Mouse (Mus musculus) CH12.LX (cell line): ENCODE results near the gene Chchd3. TPM values are rescaled to one million over a fixed set of nuclear protein-coding genes. Genes with fewer than 3 reads are reported as not detected.

ENCODE experiments used
- DNase-seq: peaks from one replicate; pipeline ENCODE4 v3.0.0-alpha.2; 2013; ENCODE audit errors: extremely low read depth
- H3K27ac ChIP-seq: 2 replicates; pipeline ENCODE4 v1.5.1; 2012; ENCODE audit warnings: low read depth, mild to moderate bottlenecking, control low read depth, moderate library complexity; ENCODE audit not compliant: insufficient read depth
- H3K27me3 ChIP-seq: replicated peaks from 2 replicates; pipeline ENCODE3; 2012; ENCODE audit warnings: inconsistent platforms
- H3K36me3 ChIP-seq, 2 experiments: replicated peaks in 1 of 2; 2 replicates each; pipeline versions ENCODE3 to v1.6.1; 2012; ENCODE audit warnings: inconsistent platforms in 1 of 2, low read length in 1 of 2, mild to moderate bottlenecking in 1 of 2, mixed read lengths in 1 of 2, moderate library complexity in 1 of 2; ENCODE audit not compliant: control insufficient read depth in 1 of 2, insufficient read depth in 1 of 2
- H3K4me1 ChIP-seq, 2 experiments: 2 replicates each; pipeline ENCODE4 v1.6.1; 2012; ENCODE audit warnings: inconsistent platforms in 1 of 2, moderate library complexity in 1 of 2; ENCODE audit not compliant: insufficient read depth in 2 of 2, control insufficient read depth in 1 of 2
- H3K4me2 ChIP-seq: 2 replicates; pipeline ENCODE4 v1.6.1; 2012; ENCODE audit warnings: low read depth, mild to moderate bottlenecking, control low read depth; ENCODE audit not compliant: poor library complexity, insufficient read depth, severe bottlenecking
- H3K4me3 ChIP-seq, 3 experiments: fragments of 150-350 bp in 1 of 3; sonication (generic) in 1 of 3; replicated peaks in 1 of 3; 2 replicates each; pipeline versions ENCODE3 to v1.5.1; 2011 to 2012; ENCODE audit warnings: low read depth in 2 of 3, low read length in 2 of 3, mild to moderate bottlenecking in 2 of 3, moderate library complexity in 2 of 3, control low read depth in 1 of 3, improper control_type of control experiment in 1 of 3, inconsistent platforms in 1 of 3, mixed read lengths in 1 of 3; ENCODE audit not compliant: poor library complexity in 1 of 3
- H3K79me2 ChIP-seq: replicated peaks from 2 replicates; pipeline ENCODE4 v1.6.1; 2012; ENCODE audit warnings: mild to moderate bottlenecking, moderate library complexity; ENCODE audit not compliant: control insufficient read depth, poor library complexity, insufficient read depth, severe bottlenecking; ENCODE audit errors: extremely low read depth
- H3K9ac ChIP-seq: 2 replicates; pipeline ENCODE4 v1.6.1; 2012; ENCODE audit warnings: low read depth, mild to moderate bottlenecking, control low read depth, moderate library complexity; ENCODE audit not compliant: insufficient read depth
- H3K9me3 ChIP-seq: replicated peaks from 2 replicates; pipeline ENCODE3; 2012; ENCODE audit warnings: low read length, inconsistent platforms, mixed read lengths
- BHLHE40 ChIP-seq: IDR thresholded peaks from 2 replicates; pipeline ENCODE4 v1.6.1; 2011; ENCODE audit warnings: mild to moderate bottlenecking, low read depth, low read length, improper control_type of control experiment
- CHD1 ChIP-seq: IDR thresholded peaks from 2 replicates; pipeline ENCODE4 v1.6.1; 2012; ENCODE audit warnings: low read depth, low read length, improper control_type of control experiment, inconsistent platforms
- CHD2 ChIP-seq: IDR thresholded peaks from 2 replicates; pipeline ENCODE4 v1.6.1; 2011; ENCODE audit warnings: low read length, improper control_type of control experiment
- CTCF ChIP-seq, 2 experiments: IDR thresholded peaks in 1 of 2; conservative IDR thresholded peaks in 1 of 2; 2 replicates each; pipeline ENCODE4 v1.5.1; 2011 to 2012; ENCODE audit warnings: low read depth in 2 of 2, low read length in 2 of 2, improper control_type of control experiment in 1 of 2, inconsistent platforms in 1 of 2, mild to moderate bottlenecking in 1 of 2, moderate library complexity in 1 of 2
- ELF1 ChIP-seq: IDR thresholded peaks from 2 replicates; pipeline ENCODE4 v1.6.1; 2014; ENCODE audit warnings: low read depth, mild to moderate bottlenecking, inconsistent platforms, low read length, improper control_type of control experiment
- EP300 ChIP-seq: IDR thresholded peaks from 2 replicates; pipeline ENCODE4 v1.6.1; 2011; ENCODE audit warnings: low read length, improper control_type of control experiment
- ETS1 ChIP-seq: conservative IDR thresholded peaks from 2 replicates; pipeline ENCODE4 v1.6.1; 2012; ENCODE audit warnings: low read depth, mild to moderate bottlenecking, inconsistent platforms, low read length, improper control_type of control experiment, moderate library complexity
- GABPA ChIP-seq: IDR thresholded peaks from 2 replicates; pipeline ENCODE4 v1.6.1; 2012; ENCODE audit warnings: low read depth, low read length, improper control_type of control experiment, inconsistent platforms; ENCODE audit not compliant: insufficient replicate concordance
- HCFC1 ChIP-seq: IDR thresholded peaks from 2 replicates; pipeline ENCODE4 v1.6.1; 2012; ENCODE audit warnings: low read depth, mild to moderate bottlenecking, inconsistent platforms, low read length, improper control_type of control experiment
- IRF4 ChIP-seq: IDR thresholded peaks from 2 replicates; pipeline ENCODE4 v1.6.1; 2014; ENCODE audit warnings: low read depth, mild to moderate bottlenecking, inconsistent platforms, low read length, improper control_type of control experiment
- JUND ChIP-seq: conservative IDR thresholded peaks from 2 replicates; pipeline ENCODE4 v1.6.1; 2011; ENCODE audit warnings: low read depth, low read length, improper control_type of control experiment
- KAT2A ChIP-seq: IDR thresholded peaks from 2 replicates; pipeline ENCODE4 v1.6.1; 2012; ENCODE audit warnings: low read length, improper control_type of control experiment, inconsistent platforms; ENCODE audit not compliant: insufficient replicate concordance
- MAFK ChIP-seq: IDR thresholded peaks from 2 replicates; pipeline ENCODE4 v1.6.1; 2011; ENCODE audit warnings: low read length, improper control_type of control experiment; ENCODE audit not compliant: insufficient replicate concordance
- MAX ChIP-seq: IDR thresholded peaks from 2 replicates; pipeline ENCODE4 v1.6.1; 2011; ENCODE audit warnings: low read length, improper control_type of control experiment
- MAZ ChIP-seq: IDR thresholded peaks from 2 replicates; pipeline ENCODE4 v1.6.1; 2012; ENCODE audit warnings: low read depth, mild to moderate bottlenecking, inconsistent platforms, low read length, improper control_type of control experiment, moderate library complexity
- MXI1 ChIP-seq: IDR thresholded peaks from 2 replicates; pipeline ENCODE4 v1.6.1; 2011; ENCODE audit warnings: mild to moderate bottlenecking, low read depth, low read length, improper control_type of control experiment
- MYC ChIP-seq: IDR thresholded peaks from 2 replicates; pipeline ENCODE4 v1.6.1; 2011; ENCODE audit warnings: low read depth, mild to moderate bottlenecking, improper control_type of control experiment, low read length
- PAX5 ChIP-seq: IDR thresholded peaks from 2 replicates; pipeline ENCODE4 v1.6.1; 2012; ENCODE audit warnings: low read length, inconsistent platforms, mixed read lengths
- POLR2AphosphoS2 ChIP-seq: IDR thresholded peaks from 2 replicates; pipeline ENCODE4 v1.6.1; 2011; ENCODE audit warnings: low read depth, low read length, improper control_type of control experiment
- RAD21 ChIP-seq: IDR thresholded peaks from 2 replicates; pipeline ENCODE4 v1.6.1; 2011; ENCODE audit warnings: low read depth, mild to moderate bottlenecking, low read length, improper control_type of control experiment, moderate library complexity
- RCOR1 ChIP-seq: conservative IDR thresholded peaks from 2 replicates; pipeline ENCODE4 v1.6.1; 2012; ENCODE audit warnings: low read depth, mild to moderate bottlenecking, inconsistent platforms, low read length, improper control_type of control experiment
- SIN3A ChIP-seq: IDR thresholded peaks from 2 replicates; pipeline ENCODE4 v1.6.1; 2012; ENCODE audit warnings: low read length, improper control_type of control experiment, inconsistent platforms
- TBP ChIP-seq: conservative IDR thresholded peaks from 2 replicates; pipeline ENCODE4 v1.6.1; 2011; ENCODE audit warnings: low read depth, low read length, improper control_type of control experiment
- TCF12 ChIP-seq: IDR thresholded peaks from 2 replicates; pipeline ENCODE4 v1.6.1; 2014; ENCODE audit warnings: low read depth, mild to moderate bottlenecking, inconsistent platforms, low read length, improper control_type of control experiment
- USF1 ChIP-seq: IDR thresholded peaks from 2 replicates; pipeline ENCODE4 v1.6.1; 2014; ENCODE audit warnings: low read depth, mild to moderate bottlenecking, inconsistent platforms, low read length, improper control_type of control experiment
- ZKSCAN1 ChIP-seq: IDR thresholded peaks from 2 replicates; pipeline ENCODE4 v1.6.1; 2012; ENCODE audit warnings: low read depth, inconsistent platforms, low read length, improper control_type of control experiment, borderline replicate concordance
- ZMIZ1 ChIP-seq: IDR thresholded peaks from 2 replicates; pipeline ENCODE4 v1.6.1; 2012; ENCODE audit warnings: low read depth, mild to moderate bottlenecking, inconsistent platforms, low read length, improper control_type of control experiment
- ZNF384 ChIP-seq: IDR thresholded peaks from 2 replicates; pipeline ENCODE4 v1.6.1; 2012; ENCODE audit warnings: low read depth, low read length, improper control_type of control experiment, inconsistent platforms
- dilution Hi-C: fragments of 300-500 bp; cut with MboI; formaldehyde crosslinking; loops from 2 replicates; pipeline ENCODE4 v1.14.3; 2020; ENCODE audit warnings: low sequenced_read_pairs; ENCODE audit not compliant: extremely low pct_unique_long_range_greater_than_20kb, extremely low pct_ligation_motif_present
- in situ Hi-C: fragments of 300-500 bp; cut with MboI; formaldehyde crosslinking; loops from 3 replicates; pipeline ENCODE4 v1.14.3; 2019; ENCODE audit warnings: low sequenced_read_pairs, low pct_ligation_motif_present, low pct_unique_long_range_greater_than_20kb, mixed read lengths
- polyA plus RNA-seq: library from polyadenylated mRNA; unstranded; fragments of >175 nt; gene quantifications from 2 replicates; pipeline ENCODE4 v1.2.1, GENCODE M21; 2012; ENCODE audit warnings: low read depth; ENCODE audit not compliant: insufficient read length
- total RNA-seq, 2 experiments: library from RNA; depleted of rRNA; stranded (reverse); fragments of 300-350 nt in 1 of 2; fragments of >200 nt in 1 of 2; gene quantifications; 2 replicates each; pipeline ENCODE4 v1.2.3; 2012 to 2014

Chchd3 gene
- total and polyA plus RNA-seq, 3 experiments, result 116 to 197 (median 133) TPM

DNA sequence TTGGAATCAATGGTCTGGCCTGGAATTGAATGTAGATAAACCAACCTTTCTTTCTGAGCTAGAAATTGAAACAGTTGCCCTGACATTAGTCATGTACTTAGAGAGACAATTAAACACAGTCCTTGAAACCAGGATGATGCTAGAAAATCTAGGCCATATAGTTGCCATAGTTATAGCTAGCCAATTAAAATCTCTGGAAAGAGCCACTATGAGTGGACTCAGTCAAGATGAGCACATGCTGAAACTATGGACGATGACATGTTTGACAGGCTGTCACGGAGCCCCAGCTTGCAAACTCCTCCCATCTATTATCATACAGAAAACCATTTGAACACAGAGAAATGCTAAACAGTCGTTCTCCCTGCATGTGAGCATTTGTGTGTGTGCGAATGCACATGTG, 6.4 kb upstream of the Chchd3 start:
- dilution Hi-C loops, result no loop called here
- in situ Hi-C loops, result no loop called here

DNA sequence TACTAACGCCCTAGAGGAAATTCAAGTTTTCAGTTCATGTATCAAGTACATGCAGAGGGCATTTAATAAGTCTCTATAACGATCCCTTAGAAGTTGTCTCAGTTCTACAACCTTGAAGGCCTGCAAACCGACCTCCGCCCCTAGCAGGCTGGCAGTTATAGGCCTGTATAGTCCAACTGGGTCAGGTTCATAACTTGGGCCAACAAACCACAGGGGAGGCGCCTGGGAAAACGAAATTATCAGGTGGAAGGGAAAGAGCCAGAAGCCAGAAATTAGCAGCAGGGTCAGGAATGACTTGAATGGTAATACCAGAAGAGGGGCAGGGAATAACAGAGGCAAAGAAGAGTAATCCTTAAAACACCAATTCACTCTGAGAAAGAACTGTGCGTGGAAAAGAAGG, 784 bp downstream of the Chchd3 start:
- in situ Hi-C loops (no loop called here), dilution Hi-C loops (no loop called here)
- no peaks in the 10 kb centered on the region for H3K9me3 ChIP-seq
- no peak for DNase-seq
- peaks cover 14 to 29% of the 10 kb centered on the region in 2 experiments for H3K36me3 ChIP-seq
- no peak overlapping the region for H3K27ac ChIP-seq
- peaks cover 3% of the 10 kb centered on the region for H3K27me3 ChIP-seq
- peak overlapping the region; percentile 89 to 93 (median 89) for H3K4me3 ChIP-seq
- no peak for TF ChIP-seq MAFK
- TF ChIP-seq ZMIZ1, result no peak
- TF ChIP-seq TCF12, result no peak
- TF ChIP-seq MXI1, result no peak
- no peak for TF ChIP-seq RAD21
- no peak for TF ChIP-seq ETS1
- no peak for TF ChIP-seq HCFC1
- TF ChIP-seq POLR2AphosphoS2, result no peak
- TF ChIP-seq EP300, result no peak
- no peak for TF ChIP-seq GABPA
- TF ChIP-seq IRF4, result no peak
- TF ChIP-seq KAT2A, result no peak
- no peak for TF ChIP-seq PAX5
- no peak for TF ChIP-seq MAZ
- no peak for TF ChIP-seq SIN3A
- peaks cover 0 to 33% of the 10 kb centered on the region in 2 experiments; a peak in 2 of 4 replicates for H3K4me1 ChIP-seq
- H3K4me2 ChIP-seq, result peak overlapping the region; percentile 83
- peak overlapping the region; percentile 70 for H3K9ac ChIP-seq
- H3K79me2 ChIP-seq, result peaks cover 24% of the 10 kb centered on the region

More for the DNA sequence above, 6.4 kb upstream of the Chchd3 start:
- H3K4me1 ChIP-seq, result no peaks in the 10 kb centered on the region
- no peaks in the 10 kb centered on the region for H3K79me2 ChIP-seq
- H3K27ac ChIP-seq, result no peak overlapping the region
- H3K36me3 ChIP-seq, result no peaks in the 10 kb centered on the region
- no peak overlapping the region for H3K9ac ChIP-seq
- H3K4me3 ChIP-seq, result no peak overlapping the region
- TF ChIP-seq MXI1, result no peak
- no peak for TF ChIP-seq IRF4
- no peak for TF ChIP-seq CTCF (conservative IDR thresholded peaks at IDR 0.05 in 1 of 2, IDR thresholded peaks at IDR 0.05 in 1 of 2; ENCODE audit: low read depth in 2 of 2, low read length in 2 of 2)
- TF ChIP-seq PAX5, result no peak
- no peak for TF ChIP-seq CHD2
- TF ChIP-seq TCF12, result no peak
- TF ChIP-seq ELF1, result no peak
- TF ChIP-seq MAX, result no peak
- TF ChIP-seq ZKSCAN1, result no peak
- TF ChIP-seq GABPA, result no peak
- no peak for TF ChIP-seq SIN3A
- TF ChIP-seq CHD1, result no peak
- no peak for TF ChIP-seq JUND
- TF ChIP-seq RCOR1, result no peak
- no peak for TF ChIP-seq BHLHE40
- no peak for TF ChIP-seq TBP
- no peak for TF ChIP-seq USF1
- no peak for TF ChIP-seq MYC
- TF ChIP-seq ZNF384, result no peak
- H3K4me2 ChIP-seq, result no peak overlapping the region
- DNase-seq, result no peak
- no peaks in the 10 kb centered on the region for H3K9me3 ChIP-seq
- H3K27me3 ChIP-seq, result peaks cover 17% of the 10 kb centered on the region
